Mouse (Mus musculus): Measurements from ENCODE around the gene Nup153.

DNA sequence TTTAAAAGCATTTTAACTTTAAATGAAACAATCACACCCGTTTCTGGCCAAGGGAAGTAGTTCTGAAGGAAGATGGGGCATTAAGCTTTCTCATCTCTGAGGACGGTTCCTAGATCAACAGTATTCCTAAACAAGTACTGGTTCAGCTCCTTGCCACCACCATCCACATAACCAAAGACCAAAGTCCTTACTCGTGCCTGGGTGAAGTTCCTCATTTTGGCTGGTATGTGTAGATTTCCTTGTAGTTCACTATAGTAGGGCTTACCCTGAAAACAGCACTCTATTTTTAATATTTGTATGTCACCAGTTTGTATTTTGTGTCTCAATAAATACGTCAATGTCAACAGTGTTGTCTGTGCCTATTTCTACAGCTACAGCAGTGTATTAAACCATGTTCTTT is 50.0 kb downstream of the Nup153 start:
- TF ChIP-seq CTCF (IDR thresholded peaks at IDR 0.05; ENCODE audit: low read depth, low read length) (no peak), POLR2A (IDR thresholded peaks at IDR 0.05; ENCODE audit: extremely low read depth, insufficient read depth, low read length) (no peak)

Measured in liver, adult 2 months (tissue).